Mouse (Mus musculus) lung, postnatal 0 days (tissue): ENCODE data around the gene Usp6nl. TPM values are rescaled to one million over a fixed set of nuclear protein-coding genes. Genes with fewer than 3 reads are reported as not detected.

Experiments used
- ATAC-seq: fragments of 200-750 bp; cut with Nextera tagmentation; 2 replicates; pipeline ENCODE4 v1.8.0; 2017; ENCODE audit warnings: moderate library complexity
- DNase-seq: peaks from one replicate; pipeline ENCODE4 v3.0.0-alpha.2; 2016; ENCODE audit warnings: low spot score
- H3K27ac ChIP-seq: fragments of 300-500 bp; sonication (generic); 2 replicates; pipeline ENCODE4 v1.5.1; 2014; ENCODE audit warnings: antibody characterized with exemption, mild to moderate bottlenecking, low read length, mixed read lengths
- H3K27me3 ChIP-seq: fragments of 300-500 bp; sonication (generic); replicated peaks from 2 replicates; pipeline ENCODE4 v1.6.1; 2014; ENCODE audit warnings: low read length, mixed read lengths; ENCODE audit not compliant: insufficient read depth
- H3K36me3 ChIP-seq: fragments of 300-500 bp; sonication (generic); 2 replicates; pipeline ENCODE4 v1.6.1; 2014; ENCODE audit warnings: low read length, mixed read lengths; ENCODE audit not compliant: insufficient read depth
- H3K4me1 ChIP-seq: fragments of 300-500 bp; sonication (generic); 2 replicates; pipeline ENCODE4 v1.6.1; 2014; ENCODE audit warnings: antibody characterized with exemption, low read depth, low read length, mixed read lengths; ENCODE audit not compliant: insufficient read depth
- H3K4me2 ChIP-seq: fragments of 300-500 bp; sonication (generic); replicated peaks from 2 replicates; pipeline ENCODE4 v1.6.1; 2014; ENCODE audit warnings: low read depth, mild to moderate bottlenecking, low read length, moderate library complexity, mixed read lengths
- H3K4me3 ChIP-seq: fragments of 300-500 bp; sonication (generic); 2 replicates; pipeline ENCODE4 v1.5.1; 2014; ENCODE audit warnings: low read depth, low read length
- H3K9ac ChIP-seq: fragments of 300-500 bp; sonication (generic); replicated peaks from 2 replicates; pipeline ENCODE4 v1.6.1; 2014; ENCODE audit warnings: low read depth, mild to moderate bottlenecking
- H3K9me3 ChIP-seq: fragments of 300-500 bp; sonication (generic); 2 replicates; pipeline ENCODE4 v1.6.1; 2016; ENCODE audit warnings: low read length, mixed read lengths
- CTCF ChIP-seq: IDR thresholded peaks from 2 replicates; pipeline ENCODE4 v1.5.1; 2016; ENCODE audit warnings: antibody characterized with exemption, mild to moderate bottlenecking
- EP300 ChIP-seq: IDR thresholded peaks from 2 replicates; pipeline ENCODE4 v1.6.1; 2016; ENCODE audit warnings: antibody characterized with exemption, mild to moderate bottlenecking, control low read depth
- WGBS: fragments of 180-500 bp; shearing (Covaris S2); extraction: QIAGEN DNeasy Blood & Tissue Kit; methylation state at CpG from one replicate; pipeline ENCODE4 v1.1.7; 2014; 5-methylcytosine and 5-hydroxymethylcytosine counted together
- polyA plus RNA-seq: library from polyadenylated mRNA; unstranded; fragments of >200 nt; fragmentation: Nextera tagmentation; extraction: Ambion mirVana; gene quantifications from 2 replicates; pipeline ENCODE4 v1.2.1, GENCODE M21; 2015

Gene Usp6nl
- polyA plus RNA-seq, 1 experiment from 2014 or later = 9.5 TPM

DNA sequence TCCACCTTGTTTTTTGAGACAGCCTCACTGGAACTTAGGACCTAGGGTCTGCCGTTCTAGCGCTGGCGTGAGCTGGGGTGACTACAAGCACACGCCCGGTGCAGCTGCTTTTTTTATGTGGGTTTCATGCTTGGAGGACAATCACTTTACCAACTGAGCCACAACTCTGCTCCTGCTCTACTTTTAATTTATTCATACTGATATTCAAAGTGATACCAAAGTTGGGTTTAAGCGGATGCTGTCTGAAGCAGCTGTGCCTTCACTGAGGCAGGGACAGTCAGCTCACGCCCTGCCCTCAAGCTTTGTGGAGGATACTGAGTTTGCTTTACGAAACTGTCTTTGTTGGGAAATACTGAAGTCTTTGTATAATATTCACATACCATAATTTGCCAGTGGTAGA lies 53.6 kb downstream of the Usp6nl start:
- Histone ChIP-seq H3K27me3 (no peaks in the 10 kb centered on the region), H3K4me1 (peaks cover 28% of the 10 kb centered on the region), H3K9me3 (no peaks in the 10 kb centered on the region), H3K4me2 (no peak overlapping the region), H3K9ac (no peak overlapping the region), H3K27ac (no peak overlapping the region), H3K4me3 (no peak overlapping the region), H3K36me3 (no peaks in the 10 kb centered on the region)
- WGBS = 85% methylated on average over 8 of the region's 8 CpGs
- no peak for TF ChIP-seq CTCF
- TF ChIP-seq EP300 = no peak
- ATAC-seq (no peak), DNase-seq (no peak)

DNA sequence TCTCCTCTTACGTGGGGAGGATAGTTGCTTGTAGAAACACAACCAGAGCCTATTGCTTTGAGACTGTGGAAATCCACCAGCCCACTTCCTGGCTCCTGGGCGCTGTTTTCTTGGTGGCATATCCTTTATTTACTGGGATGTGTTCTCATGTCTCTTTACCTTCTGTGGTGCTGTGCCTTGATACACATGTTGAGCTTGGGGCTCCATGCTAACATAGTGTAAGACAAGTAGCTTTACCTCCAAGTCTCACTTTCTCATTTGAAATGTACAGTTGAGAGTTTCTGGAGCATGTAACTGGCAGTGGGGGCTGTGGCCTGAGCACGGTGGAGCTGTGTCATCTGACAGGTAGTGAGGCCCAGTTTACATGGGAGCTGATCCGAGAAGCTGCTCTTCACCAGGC lies 54.5 kb downstream of the Usp6nl start:
- Histone ChIP-seq H3K27ac (no peak overlapping the region; the same call in 1 of the 2 replicates), H3K4me3 (no peak overlapping the region), H3K4me2 (no peak overlapping the region), H3K36me3 (no peaks in the 10 kb centered on the region), H3K9me3 (no peaks in the 10 kb centered on the region), H3K9ac (no peak overlapping the region), H3K4me1 (peaks cover 26% of the 10 kb centered on the region), H3K27me3 (no peaks in the 10 kb centered on the region)
- TF ChIP-seq CTCF = no peak
- TF ChIP-seq EP300 = no peak
- ATAC-seq = no peak
- DNase-seq = no peak
- WGBS = 56% methylated on average over 4 of the region's 4 CpGs

DNA sequence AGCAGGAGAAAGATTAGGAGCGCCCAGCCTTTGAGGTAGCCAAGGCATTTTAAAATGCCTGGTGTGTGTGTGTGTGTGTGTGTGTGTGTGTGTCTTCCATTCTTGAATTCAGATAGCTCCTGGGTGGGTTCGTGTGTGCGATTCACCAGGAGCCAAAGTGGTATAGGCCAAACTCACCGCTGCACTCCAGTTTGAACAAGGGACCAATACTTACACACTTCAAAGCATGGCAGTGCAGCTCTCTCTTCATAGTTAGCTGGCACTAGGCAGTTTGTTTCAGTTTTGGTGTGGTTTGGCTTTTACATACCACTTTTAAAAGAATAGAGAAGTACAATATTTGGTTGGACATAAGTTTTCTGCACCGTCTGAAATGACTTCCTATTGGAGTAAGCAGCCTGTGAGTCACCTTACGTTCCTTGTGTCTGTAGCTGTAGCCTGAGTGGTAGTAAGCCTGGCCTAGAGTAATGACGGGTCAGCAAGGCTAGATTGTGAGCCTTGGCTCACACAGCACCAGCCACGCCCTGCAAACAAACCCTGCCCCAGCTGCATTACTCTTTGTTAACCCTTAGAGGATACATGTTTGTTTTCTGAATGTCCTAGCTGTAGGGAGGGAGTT lies 56.2 kb downstream of the Usp6nl start:
- WGBS = 46% methylated on average over 8 of the region's 8 CpGs
- Histone ChIP-seq H3K27ac (peak overlapping the region; percentile 66), H3K4me3 (no peak overlapping the region), H3K9me3 (no peaks in the 10 kb centered on the region), H3K27me3 (no peaks in the 10 kb centered on the region), H3K36me3 (no peaks in the 10 kb centered on the region), H3K4me1 (peaks cover 21% of the 10 kb centered on the region), H3K9ac (no peak overlapping the region), H3K4me2 (no peak overlapping the region)
- DNase-seq (peak; percentile 85), ATAC-seq (peak; percentile 82)
- TF ChIP-seq CTCF (no peak), EP300 (no peak)

DNA sequence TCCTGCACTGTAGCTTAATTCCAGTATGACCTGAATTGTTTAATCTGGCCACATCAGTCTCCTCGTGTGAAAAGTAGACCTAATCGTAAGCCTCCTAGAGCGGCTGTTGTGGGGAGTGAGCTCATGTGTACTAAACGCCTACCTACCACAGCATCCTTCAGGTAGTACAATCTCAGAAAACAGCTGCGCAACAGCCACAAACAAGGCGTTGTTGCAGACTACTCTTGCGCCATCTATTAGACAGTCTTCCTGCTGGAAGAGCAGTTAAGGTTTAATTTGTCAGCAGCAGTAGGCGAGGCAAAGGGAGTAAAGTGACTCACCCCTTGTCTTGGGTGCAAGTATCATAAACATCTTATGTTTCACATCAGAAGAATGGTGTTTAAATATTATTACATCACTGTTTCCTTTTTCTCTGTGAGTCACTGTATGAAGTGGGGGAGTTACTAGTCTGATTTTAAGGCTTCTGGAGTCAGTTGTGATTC lies 57.3 kb downstream of the Usp6nl start:
- Histone ChIP-seq H3K27me3 (no peaks in the 10 kb centered on the region), H3K4me2 (no peak overlapping the region), H3K27ac (peak overlapping the region; percentile 75), H3K9ac (no peak overlapping the region), H3K36me3 (no peaks in the 10 kb centered on the region), H3K9me3 (no peaks in the 10 kb centered on the region), H3K4me1 (peaks cover 21% of the 10 kb centered on the region), H3K4me3 (no peak overlapping the region)
- TF ChIP-seq CTCF (no peak), EP300 (peak; percentile 88)
- peak; percentile 95 for DNase-seq
- 55% methylated on average over 8 of the region's 8 CpGs for WGBS
- ATAC-seq = peak; percentile 87

DNA sequence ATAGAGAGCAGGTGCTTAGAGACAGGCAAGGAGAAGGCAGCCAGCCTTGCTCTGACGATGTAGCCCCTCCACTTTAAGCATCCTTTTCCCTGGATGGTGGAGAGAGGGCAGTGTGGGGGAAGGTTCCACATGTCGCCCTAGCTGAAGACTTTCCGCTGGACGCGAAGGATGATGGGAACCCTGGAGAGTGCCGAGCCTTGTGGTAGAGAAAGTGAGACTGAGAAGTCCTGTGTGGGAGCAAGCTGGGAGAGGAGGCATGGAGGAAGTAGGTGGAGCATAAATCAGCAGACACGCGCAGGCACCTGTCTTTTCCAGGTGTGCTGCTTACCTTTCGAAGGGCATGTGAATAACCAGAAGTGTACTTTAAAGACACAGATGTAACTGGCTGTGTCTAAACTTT lies 57.9 kb downstream of the Usp6nl start:
- no peaks in the 10 kb centered on the region for H3K36me3 ChIP-seq
- H3K9me3 ChIP-seq = no peaks in the 10 kb centered on the region
- 0 out of 2 replicates have a peak overlapping the region, but pooled peaks have one; percentile 3 for H3K4me2 ChIP-seq
- peaks cover 21% of the 10 kb centered on the region for H3K4me1 ChIP-seq
- H3K27ac ChIP-seq = peak overlapping the region; percentile 75
- no peaks in the 10 kb centered on the region for H3K27me3 ChIP-seq
- DNase-seq (no peak), ATAC-seq (peak; percentile 9; the same call in 1 of the 2 replicates)
- 67% methylated on average over 9 of the region's 9 CpGs for WGBS
- H3K4me3 ChIP-seq = no peak overlapping the region
- H3K9ac ChIP-seq = no peak overlapping the region
- TF ChIP-seq CTCF (peak; percentile 14; the same call in 1 of the 2 replicates), EP300 (no peak)

DNA sequence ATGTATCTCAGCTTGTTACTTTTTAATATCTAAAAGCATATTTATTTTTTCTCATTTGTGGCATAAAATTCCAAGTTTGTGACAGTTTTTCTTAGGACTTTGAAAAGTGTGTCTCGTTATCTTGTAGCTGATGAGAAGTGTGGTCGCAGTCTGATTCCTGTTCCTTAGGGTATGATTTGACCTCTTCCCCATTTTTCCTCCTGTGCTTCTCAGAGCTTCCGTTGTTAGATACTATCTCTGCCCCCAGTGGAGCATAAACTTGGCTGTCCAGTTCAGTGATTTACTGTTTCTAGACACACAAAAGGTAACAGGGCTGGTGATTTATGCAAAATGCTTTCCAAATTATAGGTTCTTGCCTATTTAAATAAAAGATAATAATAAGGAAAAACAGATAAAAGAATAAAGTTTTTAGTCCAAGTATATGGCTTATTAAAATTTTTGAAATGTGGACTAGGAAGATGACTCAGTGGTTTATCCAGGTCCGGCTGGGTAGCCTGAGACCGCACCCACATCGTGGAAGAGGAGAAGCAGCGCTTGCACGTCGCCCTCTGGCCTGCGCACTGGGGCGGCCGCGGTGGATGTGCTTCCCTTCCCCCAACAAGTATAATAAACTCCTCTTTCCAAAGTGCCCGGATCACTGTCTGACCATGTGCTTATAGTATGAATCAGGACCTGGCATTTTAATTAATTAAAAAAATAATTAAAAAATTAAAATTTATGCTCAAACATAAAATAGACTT lies 62.1 kb downstream of the Usp6nl start:
- no peaks in the 10 kb centered on the region for H3K27me3 ChIP-seq
- no peak overlapping the region for H3K4me2 ChIP-seq
- DNase-seq (no peak), ATAC-seq (no peak)
- no peak overlapping the region for H3K4me3 ChIP-seq
- H3K27ac ChIP-seq = no peak overlapping the region
- no peaks in the 10 kb centered on the region for H3K9me3 ChIP-seq
- no peak overlapping the region for H3K9ac ChIP-seq
- no peak for TF ChIP-seq EP300
- TF ChIP-seq CTCF = no peak
- H3K36me3 ChIP-seq = no peaks in the 10 kb centered on the region
- peaks cover 10% of the 10 kb centered on the region; the same call in 1 of the 2 replicates for H3K4me1 ChIP-seq
- WGBS = 75% methylated on average over 14 of the region's 14 CpGs
